Mouse (Mus musculus) brain, embryonic 14.5 days (tissue): Measurements from ENCODE around the gene Gm498.

ENCODE experiments used
- CTCF ChIP-seq: fragments of 200-500 bp; IDR thresholded peaks from 2 replicates; pipeline ENCODE4 v1.5.1; 2012; ENCODE audit warnings: inconsistent platforms, mild to moderate bottlenecking, moderate library complexity, borderline replicate concordance; ENCODE audit not compliant: insufficient read depth, insufficient read length; ENCODE audit errors: extremely low read depth
- POLR2A ChIP-seq: fragments of 200-500 bp; IDR thresholded peaks from 2 replicates; pipeline ENCODE4 v1.6.1; 2012; ENCODE audit warnings: mild to moderate bottlenecking, inconsistent platforms, borderline replicate concordance; ENCODE audit not compliant: poor library complexity, insufficient read depth, insufficient read length, severe bottlenecking; ENCODE audit errors: extremely low read depth

- TF ChIP-seq POLR2A (no peak), CTCF (no peak)
Measured at GRCm38 (mm10) chr7:143892361-143892760, 25.7 kb downstream of the Gm498 start.
